Mouse (Mus musculus) adrenal gland, postnatal 25 days (tissue): Measurements from ENCODE around the gene Il1rl2. TPM values are rescaled to one million over a fixed set of nuclear protein-coding genes. Genes with fewer than 3 reads are reported as not detected.
A peak's percentile ranks its signal among the peaks of the same experiment; 100 is the strongest.

Experiments used
- DNase-seq: peaks from one replicate; pipeline ENCODE4 v3.0.0; 2021; ENCODE audit warnings: mixed read lengths
- total RNA-seq: library from RNA; stranded (reverse); gene quantifications from 2 replicates; pipeline ENCODE4 v1.2.3, GENCODE M21; 2021

Gene Il1rl2
- total RNA-seq, 1 experiment from 2014 or later: 1.4 TPM

- no peak for DNase-seq
Measured at GRCm38 (mm10) chr1:40324955-40325702, 719 bp downstream of the Il1rl2 start.

GRCm38 (mm10) chr1:40325711-40326327 is 1.4 kb downstream of the Il1rl2 start:
- DNase-seq: no peak

GRCm38 (mm10) chr1:40327604-40328003 is 3.2 kb downstream of the Il1rl2 start:
- no peak for DNase-seq

- DNase-seq: no peak
Measured at GRCm38 (mm10) chr1:40329526-40329925, 5.1 kb downstream of the Il1rl2 start.

- DNase-seq: no peak
Measured at GRCm38 (mm10) chr1:40330181-40330580, 5.8 kb downstream of the Il1rl2 start.

- DNase-seq: no peak
Measured at GRCm38 (mm10) chr1:40339346-40339745, 14.9 kb downstream of the Il1rl2 start.

GRCm38 (mm10) chr1:40340102-40340501 is 15.7 kb downstream of the Il1rl2 start:
- no peak for DNase-seq

GRCm38 (mm10) chr1:40352158-40352903 is 27.9 kb downstream of the Il1rl2 start:
- no peak for DNase-seq

GRCm38 (mm10) chr1:40352904-40353286 is 28.5 kb downstream of the Il1rl2 start:
- DNase-seq: no peak

- no peak for DNase-seq
Measured at GRCm38 (mm10) chr1:40354665-40355064, 30.3 kb downstream of the Il1rl2 start.

GRCm38 (mm10) chr1:40355431-40355843 is 31.0 kb downstream of the Il1rl2 start:
- no peak for DNase-seq

GRCm38 (mm10) chr1:40355904-40356521 is 31.6 kb downstream of the Il1rl2 start:
- no peak for DNase-seq

GRCm38 (mm10) chr1:40357921-40358320 is 33.5 kb downstream of the Il1rl2 start:
- DNase-seq: no peak

- DNase-seq: no peak
Measured at GRCm38 (mm10) chr1:40358351-40358750, 33.9 kb downstream of the Il1rl2 start.

GRCm38 (mm10) chr1:40358771-40359181 is 34.4 kb downstream of the Il1rl2 start:
- no peak for DNase-seq

- DNase-seq: no peak
Measured at GRCm38 (mm10) chr1:40359731-40360130, 35.3 kb downstream of the Il1rl2 start.

- DNase-seq: no peak
Measured at GRCm38 (mm10) chr1:40360969-40361368, 36.6 kb downstream of the Il1rl2 start.

- no peak for DNase-seq
Measured at GRCm38 (mm10) chr1:40361596-40361995, 37.2 kb downstream of the Il1rl2 start.

- DNase-seq: no peak
Measured at GRCm38 (mm10) chr1:40362784-40363183, 38.4 kb downstream of the Il1rl2 start.

- no peak for DNase-seq
Measured at GRCm38 (mm10) chr1:40372951-40373350, 48.5 kb downstream of the Il1rl2 start.

- no peak for DNase-seq
Measured at GRCm38 (mm10) chr1:40375148-40375547, 50.7 kb downstream of the Il1rl2 start.

GRCm38 (mm10) chr1:40376745-40377144 is 52.3 kb downstream of the Il1rl2 start:
- DNase-seq: no peak

GRCm38 (mm10) chr1:40378794-40379193 is 54.4 kb downstream of the Il1rl2 start:
- peak; percentile 55 for DNase-seq
